ENCODE assay signal across 22 mouse cellular contexts in genomic region chr10:56900914-56901313, GRCm38 (mm10).
DNase-seq lines count a peak whose midpoint lies in the region; ATAC-seq and TF ChIP-seq lines count a peak whose summit lies in the region.
"Had no signal": no experiment of that assay in that cellular context is flagged by ENCODE, and none has a peak within 500 bp of the region (broad histone marks: within the 10 kb centered on the region; RNA-seq: fewer than 3 reads in every experiment).

No protein-coding gene starts in this region.

- H3K4me1 ChIP-seq in lung, postnatal 0 days (ENCODE audit: insufficient read depth, low read depth, low read length): peaks cover 2% of the 10 kb centered on the region; the same call in 1 of the 2 replicates

- no peak overlapping the region for H3K9ac ChIP-seq in lung, postnatal 0 days (replicated peaks; ENCODE audit: low read depth)

- H3K4me3 ChIP-seq in layer of hippocampus, adult 2 months: no peak overlapping the region
- no peak overlapping the region for H3K4me3 ChIP-seq in lung, postnatal 0 days (ENCODE audit: low read depth, low read length)

- no peak; the same call in 1 of the 2 replicates for TF ChIP-seq EP300 in lung, postnatal 0 days (IDR thresholded peaks at IDR 0.05)

- 50% methylated on average over 6 of the region's 6 CpGs for WGBS in lung, postnatal 0 days

- H3K27ac ChIP-seq in layer of hippocampus, adult 2 months: peak overlapping the region; percentile 86
- no peak overlapping the region for H3K27ac ChIP-seq in lung, postnatal 0 days (ENCODE audit: low read length)

- no peaks in the 10 kb centered on the region for H3K27me3 ChIP-seq in lung, postnatal 0 days (replicated peaks; ENCODE audit: insufficient read depth, low read length)
- H3K27me3 ChIP-seq: CH12.LX had no signal

- no peak for DNase-seq in layer of hippocampus, adult 2 months (ENCODE audit: low spot score in 2 of 2)
- no peak for DNase-seq in layer of hippocampus, postnatal 14 days (ENCODE audit: low spot score in 2 of 2)
- DNase-seq in lung, postnatal 0 days (ENCODE audit: low spot score): peak; percentile 52
- no peak for DNase-seq in lung, postnatal 10 days
- peak; percentile 8 for DNase-seq in lung, postnatal 25 days (ENCODE audit: low spot score)
- no peak for DNase-seq in lung, postnatal 14 days
- peak; percentile 19 for DNase-seq in lung, postnatal 36 days
- DNase-seq in lung, postnatal 4 days: no peak
- DNase-seq: adrenal gland, adult 2 months; adrenal gland, adult 8-10 months; adrenal gland, postnatal 10 days; adrenal gland, postnatal 14 days; adrenal gland, postnatal 25 days; adrenal gland, postnatal 36 days; B cell, adult 2 months; cerebellum, adult 11 months; cerebellum, adult 11-12 months had no signal

- no peak overlapping the region for H3K4me2 ChIP-seq in lung, postnatal 0 days (replicated peaks; ENCODE audit: low read depth, low read length)

- no peak for TF ChIP-seq CTCF in layer of hippocampus, adult 2 months (conservative IDR thresholded peaks at IDR 0.05)
- no peak for TF ChIP-seq CTCF in lung, postnatal 0 days (IDR thresholded peaks at IDR 0.05)

- no peaks in the 10 kb centered on the region for H3K36me3 ChIP-seq in lung, postnatal 0 days (ENCODE audit: insufficient read depth, low read length)
- H3K36me3 ChIP-seq: G1E had no signal

- no peaks in the 10 kb centered on the region for H3K9me3 ChIP-seq in lung, postnatal 0 days (ENCODE audit: low read length)
- H3K9me3 ChIP-seq: G1E had no signal

- peak; percentile 57 for ATAC-seq in lung, postnatal 0 days
- ATAC-seq: activated CD4-positive, CD25-positive, alpha-beta regulatory T cell, adult 4 months; CD4-positive, CD25-positive, alpha-beta regulatory T cell, adult 4 months; Patski had no signal

Comparison
In these comparisons a context has a peak if more than half of its experiments do, and no peak if none do; other contexts are left out.
1. DNase-seq: peak in lung, postnatal 0 days (single experiment), lung, postnatal 25 days (single experiment) and lung, postnatal 36 days (single experiment); none in layer of hippocampus, adult 2 months (0 of 2), layer of hippocampus, postnatal 14 days (0 of 2), lung, postnatal 10 days (single experiment), lung, postnatal 14 days (single experiment) and lung, postnatal 4 days (0 of 2).